Mouse (Mus musculus): ENCODE results near the gene Dnajb11. TPM values are rescaled to one million over a fixed set of nuclear protein-coding genes. Genes with fewer than 3 reads are reported as not detected.

Gene Dnajb11
- 70.3 TPM for polyA plus RNA-seq (2014; fragmentation: Illumina TruSeq; extraction: RNeasy Lipid Tissue Mini Kit (QIAGEN cat#74804); ENCODE audit: low read depth, low replicate concordance)

DNA sequence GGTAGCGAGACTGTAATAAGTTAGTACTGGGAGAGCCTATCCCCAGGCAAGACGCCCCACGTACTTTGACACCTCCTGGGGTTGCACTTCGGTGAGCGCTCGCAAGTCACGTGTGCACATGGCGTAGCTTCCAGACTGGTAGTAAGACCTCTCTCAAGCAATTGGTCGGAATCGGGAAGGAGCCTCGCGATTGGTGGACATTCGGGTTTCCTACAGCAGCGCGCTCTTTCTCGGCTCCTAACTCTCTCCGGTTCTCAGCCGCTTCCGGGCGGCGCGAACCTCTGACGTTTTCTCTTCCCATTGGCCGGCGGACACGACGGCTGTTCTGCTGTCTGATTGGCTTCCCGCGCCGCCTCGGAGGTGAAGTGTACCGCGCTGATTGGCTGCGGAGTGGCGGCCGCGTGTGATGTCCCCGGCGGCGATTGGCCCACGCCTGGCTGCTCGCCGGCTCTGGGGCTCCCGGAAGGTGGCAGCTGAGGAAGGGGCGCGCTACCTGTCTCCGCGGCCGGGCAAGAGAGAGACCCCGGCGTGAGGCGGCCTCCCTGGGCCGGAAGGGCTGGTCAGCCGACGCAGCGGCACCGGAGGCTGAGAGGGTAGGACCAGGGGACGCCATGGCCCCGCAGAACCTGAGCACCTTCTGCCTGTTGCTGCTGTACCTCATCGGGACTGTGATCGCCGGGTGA lies at the start of gene Dnajb11, which contains the start of gene Tbccd1:
Gene Dnajb11, plus strand, starts transcription at position 415 of the 683 bp plus-strand sequence.
Gene Tbccd1, minus strand, starts transcription at position 239 of the 683 bp plus-strand sequence.

DNA sequence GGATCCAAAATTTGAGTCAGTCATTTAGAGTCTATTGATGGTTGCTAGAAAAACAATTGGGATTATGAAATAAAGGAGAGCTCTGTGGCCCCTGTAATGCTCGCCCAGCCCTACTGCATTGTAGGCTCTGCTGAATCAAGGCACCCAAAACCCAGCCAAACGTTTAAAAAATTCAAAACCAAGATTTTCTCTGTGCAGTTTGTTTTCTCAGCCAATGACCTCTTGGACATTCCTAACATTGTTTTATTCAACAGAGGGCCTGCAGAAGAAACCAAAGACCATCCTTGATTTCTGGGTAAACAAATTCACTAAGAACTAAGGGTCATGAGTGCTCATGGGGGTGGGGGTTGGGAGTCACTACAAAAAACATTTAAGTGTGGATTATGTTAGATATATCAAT lies 46.2 kb upstream of the Dnajb11 start, which contains the start of gene Crygs:
Gene Crygs, minus strand, starts transcription at position 101 of the 400 bp plus-strand sequence.

DNA sequence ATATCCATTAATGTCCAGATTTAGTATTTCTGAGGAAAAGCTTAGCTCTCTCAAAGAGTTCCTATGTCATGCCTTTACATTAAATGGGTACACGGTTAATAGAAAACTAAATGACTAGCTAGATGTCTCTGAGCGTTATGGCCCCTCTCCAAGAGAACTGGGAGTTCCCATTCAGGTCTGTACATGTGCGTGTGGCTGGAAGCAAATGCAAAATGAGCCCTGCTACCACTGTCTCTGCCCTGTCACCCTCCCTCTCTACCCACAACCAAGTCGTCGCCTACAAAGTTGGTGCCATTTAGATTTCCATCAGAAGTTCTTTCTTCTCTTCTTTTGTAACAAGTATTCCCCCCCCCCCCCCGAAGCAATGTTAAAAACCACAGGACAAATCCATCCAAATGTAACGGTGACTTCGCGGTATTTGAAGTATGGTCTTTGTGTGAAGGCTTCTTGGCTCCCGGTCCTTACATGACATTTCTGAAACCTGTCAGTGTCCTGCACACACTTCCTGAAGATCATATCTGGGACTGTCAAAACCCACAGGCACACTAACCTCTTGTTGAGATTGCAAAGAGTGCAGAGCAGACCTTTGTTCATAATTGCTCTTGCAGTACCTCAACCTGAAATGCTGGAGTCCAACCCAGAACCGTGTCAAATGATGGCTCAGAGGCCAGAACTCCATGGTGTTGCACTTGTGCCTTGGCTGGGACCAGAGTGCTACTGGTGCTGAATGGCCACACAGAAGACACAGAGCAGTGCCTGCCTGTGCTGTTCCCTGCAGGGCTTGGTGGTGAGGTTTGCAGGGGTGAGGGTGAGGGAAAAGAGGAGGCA lies 33.3 kb downstream of the Dnajb11 start, which contains the start of gene Ahsg:
Gene Ahsg, plus strand, starts transcription at position 595 of the 828 bp plus-strand sequence.

DNA sequence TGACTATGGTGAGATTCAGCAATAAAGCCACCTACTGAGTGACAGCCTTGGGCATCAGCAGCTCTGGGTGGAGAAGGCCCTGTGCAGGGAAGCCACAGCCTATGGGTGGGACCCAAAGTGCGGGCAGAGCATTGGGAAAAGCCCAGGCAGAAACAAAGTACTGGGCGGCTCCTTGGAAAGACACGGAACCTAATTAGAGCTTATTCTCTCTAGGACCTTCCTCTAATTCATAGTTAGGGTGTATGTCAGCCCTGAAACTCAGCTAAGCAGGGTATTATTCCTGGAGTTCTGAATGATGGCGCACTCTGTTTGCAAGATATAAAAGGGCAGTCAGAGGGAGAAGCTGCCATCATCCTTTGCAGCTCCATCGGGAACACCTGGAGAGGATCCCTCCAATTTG lies 60.4 kb downstream of the Dnajb11 start, which contains the start of gene Fetub:
Gene Fetub, plus strand, starts transcription at position 301 of the 400 bp plus-strand sequence.

Other genes with a start within 250 kb of the Dnajb11 start
- 1.2 TPM for gene Dgkg, start 200.6 kb upstream of the Dnajb11 start, polyA plus RNA-seq (2014; fragmentation: Illumina TruSeq; extraction: RNeasy Lipid Tissue Mini Kit (QIAGEN cat#74804); ENCODE audit: low read depth, low replicate concordance)
- gene Crygs, start 46.3 kb upstream of the Dnajb11 start, polyA plus RNA-seq (2014; fragmentation: Illumina TruSeq; extraction: RNeasy Lipid Tissue Mini Kit (QIAGEN cat#74804); ENCODE audit: low read depth, low replicate concordance) = not detected
- 16.9 TPM for gene Tbccd1, start 176 bp upstream of the Dnajb11 start, polyA plus RNA-seq (2014; fragmentation: Illumina TruSeq; extraction: RNeasy Lipid Tissue Mini Kit (QIAGEN cat#74804); ENCODE audit: low read depth, low replicate concordance)
- 0.36 TPM for gene Ahsg, start 33.4 kb downstream of the Dnajb11 start, polyA plus RNA-seq (2014; fragmentation: Illumina TruSeq; extraction: RNeasy Lipid Tissue Mini Kit (QIAGEN cat#74804); ENCODE audit: low read depth, low replicate concordance)
- gene Fetub, start 60.5 kb downstream of the Dnajb11 start, polyA plus RNA-seq (2014; fragmentation: Illumina TruSeq; extraction: RNeasy Lipid Tissue Mini Kit (QIAGEN cat#74804); ENCODE audit: low read depth, low replicate concordance) = 0.32 TPM
- 0.24 TPM for gene Hrg, start 93.2 kb downstream of the Dnajb11 start, polyA plus RNA-seq (2014; fragmentation: Illumina TruSeq; extraction: RNeasy Lipid Tissue Mini Kit (QIAGEN cat#74804); ENCODE audit: low read depth, low replicate concordance)
- 626 TPM for gene Kng2, start 171.6 kb downstream of the Dnajb11 start, polyA plus RNA-seq (2014; fragmentation: Illumina TruSeq; extraction: RNeasy Lipid Tissue Mini Kit (QIAGEN cat#74804); ENCODE audit: low read depth, low replicate concordance)
- gene Kng1, start 200.0 kb downstream of the Dnajb11 start, polyA plus RNA-seq (2014; fragmentation: Illumina TruSeq; extraction: RNeasy Lipid Tissue Mini Kit (QIAGEN cat#74804); ENCODE audit: low read depth, low replicate concordance) = 1.5 TPM
- 1,615 TPM for gene Eif4a2, start 249.6 kb downstream of the Dnajb11 start, polyA plus RNA-seq (2014; fragmentation: Illumina TruSeq; extraction: RNeasy Lipid Tissue Mini Kit (QIAGEN cat#74804); ENCODE audit: low read depth, low replicate concordance)

Data from kidney, adult 10 weeks (tissue).